Comparison of ENCODE assay signal across 29 mouse cellular contexts in genomic region chr2:132934711-132935110, GRCm38 (mm10). TPM values are rescaled to one million over a fixed set of nuclear protein-coding genes. Genes with fewer than 3 reads are reported as not detected.
"Had no signal": no experiment of that assay in that cellular context is flagged by ENCODE, and none has a peak within 500 bp of the region (broad histone marks: within the 10 kb centered on the region; RNA-seq: fewer than 3 reads in every experiment).

No protein-coding gene starts in this region.

- H3K4me3 ChIP-seq: gastrocnemius, adult 2 months; heart, embryonic 10.5 days; heart, embryonic 12.5 days; hindbrain, embryonic 10.5 days; hindbrain, embryonic 12.5 days; intestine, embryonic 15.5 days; kidney, embryonic 15.5 days; layer of hippocampus, adult 2 months; limb, embryonic 10.5 days; limb, embryonic 12.5 days; liver, embryonic 13.5 days; liver, embryonic 15.5 days had no signal

- H3K9me3 ChIP-seq: heart, embryonic 10.5 days; heart, embryonic 12.5 days; hindbrain, embryonic 10.5 days; intestine, embryonic 15.5 days; kidney, embryonic 15.5 days; limb, embryonic 10.5 days; limb, embryonic 12.5 days; liver, embryonic 13.5 days; liver, embryonic 15.5 days had no signal

- H3K4me2 ChIP-seq: heart, embryonic 12.5 days; hindbrain, embryonic 12.5 days; hindbrain, embryonic 14.5 days; intestine, embryonic 15.5 days; kidney, embryonic 15.5 days; limb, embryonic 12.5 days; liver, embryonic 11.5 days; liver, embryonic 13.5 days; liver, embryonic 15.5 days had no signal

- ATAC-seq: hindbrain, embryonic 16.5 days; inflammation-experienced regulatory T-cells, adult 6 months; intestine, embryonic 15.5 days; intestine, postnatal 0 days had no signal

- H3K9ac ChIP-seq: heart, embryonic 12.5 days; hindbrain, embryonic 12.5 days; hindbrain, embryonic 14.5 days; intestine, embryonic 15.5 days; kidney, embryonic 15.5 days; limb, embryonic 12.5 days; liver, embryonic 13.5 days; liver, embryonic 15.5 days had no signal

- H3K27me3 ChIP-seq: heart, embryonic 12.5 days; hindbrain, embryonic 12.5 days; intestine, embryonic 15.5 days; limb, embryonic 12.5 days; liver, embryonic 13.5 days; liver, embryonic 15.5 days had no signal

- H3K4me1 ChIP-seq: heart, embryonic 10.5 days; heart, embryonic 12.5 days; hindbrain, embryonic 10.5 days; hindbrain, embryonic 12.5 days; intestine, embryonic 15.5 days; kidney, embryonic 15.5 days; limb, embryonic 10.5 days; limb, embryonic 12.5 days; liver, embryonic 13.5 days; liver, embryonic 15.5 days had no signal

- DNase-seq: gastrocnemius, adult 2 months; gastrocnemius, postnatal 10 days; gastrocnemius, postnatal 25 days; heart, adult 18-20 months; heart, postnatal 10 days; heart, postnatal 4 days; kidney, adult 2 months; kidney, adult 9 months; kidney, postnatal 10 days; kidney, postnatal 25 days; kidney, postnatal 4 days; liver; liver, embryonic 13.5 days had no signal

- H3K27ac ChIP-seq: gastrocnemius, adult 2 months; heart, embryonic 10.5 days; hindbrain, embryonic 10.5 days; hindbrain, embryonic 12.5 days; hindbrain, embryonic 14.5 days; intestine, embryonic 15.5 days; kidney, embryonic 15.5 days; layer of hippocampus, adult 2 months; limb, embryonic 10.5 days; limb, embryonic 12.5 days; liver, embryonic 13.5 days; liver, embryonic 15.5 days had no signal

- H3K36me3 ChIP-seq: heart, embryonic 10.5 days; heart, embryonic 12.5 days; hindbrain, embryonic 10.5 days; hindbrain, embryonic 12.5 days; limb, embryonic 10.5 days; limb, embryonic 12.5 days; liver, embryonic 13.5 days; liver, embryonic 15.5 days had no signal

RNA-seq across cellular contexts. Expression of gene Fermt1, which starts 11.0 kb away (rescaled TPM):
- polyA plus RNA-seq: heart, embryonic 12.5 days; heart, embryonic 14.5 days; hindbrain, embryonic 14.5 days; liver, embryonic 15.5 days had no signal
